Mouse (Mus musculus): ENCODE measurements around the gene Insig2. TPM values are rescaled to one million over a fixed set of nuclear protein-coding genes. Genes with fewer than 3 reads are reported as not detected.

The Insig2 gene
- polyA plus RNA-seq (2015; fragmentation: Nextera tagmentation; extraction: Ambion mirVana), result 43.4 and 49.5 TPM in 2 replicates

DNA sequence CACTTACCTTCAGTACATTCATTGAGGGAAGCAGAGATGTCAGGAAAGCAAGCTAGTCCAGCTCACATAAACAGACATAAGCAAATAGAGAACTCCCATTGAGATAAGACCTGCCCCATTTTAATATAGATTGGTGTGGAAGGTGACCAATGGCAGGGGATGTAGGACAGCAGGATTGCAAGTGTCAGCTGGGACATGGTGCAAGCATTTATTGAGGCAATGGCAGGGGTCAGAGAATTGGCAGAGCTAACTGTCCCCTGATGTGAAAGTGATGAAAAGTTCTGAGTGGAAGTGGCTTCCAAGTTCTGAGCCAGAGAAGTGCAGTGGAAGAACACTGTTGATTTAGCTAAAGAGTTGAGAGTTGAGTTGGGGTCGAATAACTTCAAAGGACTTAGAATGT lies at the start of gene Insig2:
Gene Insig2 (minus strand): TSS at position 105 of the 400 bp plus-strand sequence.
- no peak within 1 kb of the TSS for H3K4me2 ChIP-seq
- H3K27ac ChIP-seq, result no peak within 1 kb of the TSS
- peaks cover 12% of the 10 kb centered on the region for H3K4me1 ChIP-seq (replicated peaks)
- H3K4me3 ChIP-seq, result no peak within 1 kb of the TSS
- ATAC-seq (ENCODE audit: low FRiP score), result no peak
- 94% methylated on average over 1 of the region's 1 CpGs for WGBS
- peaks cover 3% of the 10 kb centered on the region; the same call in 1 of the 2 replicates for H3K36me3 ChIP-seq
- no peak within 1 kb of the TSS for H3K9ac ChIP-seq
- no peaks in the 10 kb centered on the region for H3K27me3 ChIP-seq
- no peaks in the 10 kb centered on the region for H3K9me3 ChIP-seq

DNA sequence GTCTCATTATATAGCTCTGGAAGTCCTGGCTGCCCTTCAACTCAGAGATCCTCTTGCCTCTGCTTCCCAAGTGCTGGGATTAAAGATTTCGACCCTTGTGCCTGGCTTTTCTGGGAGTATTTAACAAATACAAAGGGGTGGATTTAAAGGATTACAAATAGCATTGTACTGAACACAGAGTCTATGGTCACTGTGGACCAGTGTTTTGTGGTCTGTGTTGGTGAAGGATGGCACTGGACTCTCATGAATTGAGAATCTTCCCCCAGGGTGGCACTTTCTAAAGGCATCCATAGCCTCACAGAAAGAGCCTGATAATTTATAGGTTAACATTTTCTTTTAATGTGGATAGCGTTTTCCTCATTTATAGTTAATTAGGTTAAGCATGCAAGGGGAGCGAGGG lies 49.2 kb upstream of the Insig2 start:
- no peak for ATAC-seq (ENCODE audit: low FRiP score)
- Histone ChIP-seq H3K4me1 (replicated peaks) (no peaks in the 10 kb centered on the region), H3K27me3 (no peaks in the 10 kb centered on the region), H3K36me3 (no peaks in the 10 kb centered on the region), H3K27ac (no peak overlapping the region), H3K9me3 (no peaks in the 10 kb centered on the region), H3K4me3 (no peak overlapping the region), H3K9ac (no peak overlapping the region), H3K4me2 (no peak overlapping the region)
- 54% methylated on average over 3 of the region's 3 CpGs for whole genome bisulfite sequencing

DNA sequence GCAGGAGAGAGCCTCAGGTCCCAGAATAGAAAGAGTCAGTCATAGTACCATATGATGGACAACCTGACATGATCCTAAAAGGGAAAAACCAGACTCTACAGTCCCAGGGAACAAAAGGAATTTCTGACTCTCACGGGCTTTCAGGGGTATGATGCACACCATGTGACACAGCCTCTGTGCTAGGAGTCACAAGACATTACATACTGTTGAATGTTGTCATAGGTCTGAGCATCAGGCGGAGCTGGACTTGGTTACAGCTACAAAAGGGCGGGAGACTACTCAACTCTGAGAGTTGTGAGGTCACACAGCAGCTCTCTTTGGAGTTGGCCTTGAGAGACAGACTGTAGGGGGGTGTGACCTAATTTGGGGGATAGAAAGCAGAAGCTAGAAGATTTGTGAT lies 47.6 kb upstream of the Insig2 start:
- H3K4me3 ChIP-seq, result no peak overlapping the region
- H3K9me3 ChIP-seq, result no peaks in the 10 kb centered on the region
- no peak overlapping the region for H3K4me2 ChIP-seq
- H3K27me3 ChIP-seq, result no peaks in the 10 kb centered on the region
- no peak overlapping the region for H3K9ac ChIP-seq
- no peaks in the 10 kb centered on the region for H3K4me1 ChIP-seq (replicated peaks)
- WGBS, result 92% methylated on average over 3 of the region's 3 CpGs
- no peak for ATAC-seq (ENCODE audit: low FRiP score)
- no peaks in the 10 kb centered on the region for H3K36me3 ChIP-seq
- H3K27ac ChIP-seq, result no peak overlapping the region

DNA sequence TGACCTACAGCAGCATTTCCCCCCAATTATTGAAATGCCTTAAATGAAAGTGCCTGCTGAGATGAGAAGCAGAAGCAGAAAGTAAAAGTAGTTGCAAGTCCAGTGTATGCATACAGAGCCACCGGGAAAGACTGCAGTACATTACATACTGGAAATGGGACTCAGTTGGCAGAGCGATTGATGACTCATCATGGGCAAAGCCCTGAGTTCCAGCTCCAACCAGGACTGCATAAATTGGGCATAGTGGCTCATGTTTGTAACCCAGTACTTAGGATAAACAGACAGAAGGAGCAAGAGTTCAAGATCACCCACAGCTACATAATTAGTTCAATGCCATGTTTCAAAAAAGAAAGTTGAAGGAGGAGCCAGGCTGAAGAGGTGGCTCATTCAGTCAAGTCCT lies 45.5 kb upstream of the Insig2 start:
- Histone ChIP-seq H3K9me3 (no peaks in the 10 kb centered on the region), H3K27ac (no peak overlapping the region), H3K9ac (no peak overlapping the region), H3K36me3 (no peaks in the 10 kb centered on the region), H3K4me2 (no peak overlapping the region), H3K27me3 (no peaks in the 10 kb centered on the region), H3K4me1 (replicated peaks) (no peaks in the 10 kb centered on the region), H3K4me3 (no peak overlapping the region)
- 93% methylated on average over 2 of the region's 2 CpGs for WGBS
- ATAC-seq (ENCODE audit: low FRiP score), result no peak

DNA sequence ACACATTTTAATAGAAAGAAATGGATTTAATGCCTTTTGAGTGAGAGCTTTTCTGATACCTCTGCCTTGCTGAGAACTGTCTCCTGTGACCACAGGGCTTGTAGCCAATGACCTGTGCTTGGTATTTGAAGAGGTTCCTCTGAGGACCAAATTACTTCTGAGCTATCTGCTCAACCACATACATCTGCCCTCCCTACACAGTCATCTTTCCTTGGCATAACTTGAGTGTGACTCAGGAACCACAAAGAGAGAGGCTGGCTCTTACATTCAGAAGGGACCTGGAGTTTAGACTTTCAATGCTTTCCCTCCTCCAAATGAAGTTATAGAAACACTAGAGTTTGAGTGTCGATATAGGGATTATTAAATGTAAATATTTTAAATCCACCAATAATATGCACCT lies 45.0 kb upstream of the Insig2 start:
- H3K9ac ChIP-seq, result no peak overlapping the region
- no peak overlapping the region for H3K27ac ChIP-seq
- H3K36me3 ChIP-seq, result no peaks in the 10 kb centered on the region
- no peak overlapping the region for H3K4me3 ChIP-seq
- WGBS, result 98% methylated on average over 1 of the region's 1 CpGs
- H3K4me2 ChIP-seq, result no peak overlapping the region
- H3K4me1 ChIP-seq (replicated peaks), result no peaks in the 10 kb centered on the region
- no peaks in the 10 kb centered on the region for H3K9me3 ChIP-seq
- H3K27me3 ChIP-seq, result no peaks in the 10 kb centered on the region
- ATAC-seq (ENCODE audit: low FRiP score), result no peak

DNA sequence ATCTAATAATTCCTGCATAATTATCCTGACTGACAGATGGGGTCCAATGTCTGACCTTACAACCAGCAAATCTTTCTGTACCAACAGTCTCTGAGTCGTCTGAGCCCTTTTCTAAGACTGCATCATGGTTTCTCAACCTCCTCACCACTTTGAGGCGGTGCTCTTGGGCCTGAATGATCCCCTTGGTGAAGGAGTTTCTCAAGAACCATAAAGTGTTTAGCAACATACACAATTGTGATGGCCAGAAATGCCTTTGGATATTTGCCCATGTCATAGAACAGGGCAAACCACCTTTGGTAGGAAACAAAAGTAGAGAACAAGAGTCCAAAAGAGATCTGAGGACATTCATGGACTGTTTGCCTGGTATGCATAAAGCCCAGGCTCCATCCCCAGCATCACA lies 41.2 kb upstream of the Insig2 start:
- no peak overlapping the region for H3K4me2 ChIP-seq
- H3K27me3 ChIP-seq, result no peaks in the 10 kb centered on the region
- peaks cover 9% of the 10 kb centered on the region for H3K4me1 ChIP-seq (replicated peaks)
- H3K4me3 ChIP-seq, result no peak overlapping the region
- H3K9me3 ChIP-seq, result no peaks in the 10 kb centered on the region
- WGBS, result 77% methylated on average over 2 of the region's 2 CpGs
- no peak overlapping the region for H3K9ac ChIP-seq
- H3K27ac ChIP-seq, result no peak overlapping the region
- H3K36me3 ChIP-seq, result no peaks in the 10 kb centered on the region
- no peak for ATAC-seq (ENCODE audit: low FRiP score)

DNA sequence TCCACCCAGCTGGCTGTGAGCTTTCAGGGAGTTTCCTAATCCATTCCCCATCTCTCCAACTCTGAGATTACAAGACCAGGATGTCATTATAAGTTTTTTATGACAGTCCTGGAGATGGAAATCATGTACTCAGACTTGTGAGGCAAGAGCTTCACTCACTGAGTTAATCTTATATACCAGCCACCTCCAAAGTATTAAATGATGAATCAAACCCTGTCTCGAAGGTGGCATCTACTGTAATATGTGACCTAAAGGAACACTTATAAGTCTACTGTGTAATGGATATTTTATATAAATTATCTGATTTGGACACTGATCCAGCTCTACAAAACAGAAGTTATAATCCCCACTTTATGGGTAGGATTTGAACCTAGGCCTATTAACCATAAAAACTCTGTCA lies 40.3 kb upstream of the Insig2 start:
- Histone ChIP-seq H3K27me3 (no peaks in the 10 kb centered on the region), H3K4me2 (no peak overlapping the region), H3K9me3 (no peaks in the 10 kb centered on the region), H3K27ac (no peak overlapping the region), H3K4me1 (replicated peaks) (peaks cover 9% of the 10 kb centered on the region), H3K36me3 (no peaks in the 10 kb centered on the region), H3K4me3 (no peak overlapping the region), H3K9ac (no peak overlapping the region)
- ATAC-seq (ENCODE audit: low FRiP score), result no peak
- 93% methylated on average over 1 of the region's 1 CpGs for WGBS

DNA sequence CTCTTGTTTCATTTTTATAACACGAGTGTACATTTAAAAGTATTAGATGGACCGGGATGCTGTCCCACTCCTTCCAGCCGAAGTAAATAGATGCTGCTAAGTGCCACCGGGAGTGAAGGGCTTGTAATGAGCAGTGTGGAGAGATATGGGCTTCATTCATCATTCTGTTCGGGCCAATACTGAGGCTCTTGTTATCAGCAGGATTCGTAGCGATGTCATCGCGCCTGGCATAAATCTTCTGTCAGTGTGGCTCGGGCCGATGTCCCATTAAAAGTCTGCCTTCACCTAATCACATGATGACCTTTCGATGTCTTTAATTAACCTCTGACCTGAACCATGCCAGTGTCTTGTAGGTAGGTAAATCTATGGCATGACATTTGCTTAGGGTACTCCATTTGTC lies 39.1 kb upstream of the Insig2 start:
- peak; percentile 52; the same call in 1 of the 2 replicates for ATAC-seq (ENCODE audit: low FRiP score)
- Histone ChIP-seq H3K9ac (no peak overlapping the region), H3K4me2 (no peak overlapping the region), H3K36me3 (no peaks in the 10 kb centered on the region), H3K4me1 (replicated peaks) (peaks cover 12% of the 10 kb centered on the region), H3K4me3 (no peak overlapping the region), H3K27ac (0 out of 2 replicates have a peak overlapping the region, but pooled peaks have one; percentile 23), H3K27me3 (no peaks in the 10 kb centered on the region), H3K9me3 (no peaks in the 10 kb centered on the region)
- 57% methylated on average over 12 of the region's 12 CpGs for WGBS

DNA sequence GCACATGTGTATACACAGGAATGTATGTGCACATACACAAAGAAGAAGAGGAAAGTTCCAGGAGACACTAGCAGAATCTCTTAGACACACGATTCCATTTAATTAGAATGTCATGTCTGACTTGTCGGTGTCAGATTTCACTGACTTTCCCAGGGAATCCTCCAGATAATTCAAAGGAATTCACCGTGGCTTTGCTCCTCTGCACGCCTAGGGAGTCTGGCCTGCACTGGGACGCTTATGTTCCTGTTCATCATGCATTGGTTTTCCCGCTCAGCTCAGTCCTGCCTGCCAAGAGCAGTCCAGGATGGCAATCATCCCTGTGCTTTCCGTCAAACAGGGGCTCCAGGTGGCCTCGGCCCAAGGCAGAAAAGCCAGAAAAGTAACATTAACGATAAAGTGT lies 34.9 kb upstream of the Insig2 start:
- H3K4me1 ChIP-seq (replicated peaks), result peaks cover 12% of the 10 kb centered on the region
- 42% methylated on average over 9 of the region's 9 CpGs for WGBS
- H3K27ac ChIP-seq, result no peak overlapping the region
- no peaks in the 10 kb centered on the region for H3K36me3 ChIP-seq
- no peak overlapping the region for H3K4me2 ChIP-seq
- ATAC-seq (ENCODE audit: low FRiP score), result no peak
- no peak overlapping the region for H3K4me3 ChIP-seq
- no peak overlapping the region for H3K9ac ChIP-seq
- H3K9me3 ChIP-seq, result no peaks in the 10 kb centered on the region
- no peaks in the 10 kb centered on the region for H3K27me3 ChIP-seq

DNA sequence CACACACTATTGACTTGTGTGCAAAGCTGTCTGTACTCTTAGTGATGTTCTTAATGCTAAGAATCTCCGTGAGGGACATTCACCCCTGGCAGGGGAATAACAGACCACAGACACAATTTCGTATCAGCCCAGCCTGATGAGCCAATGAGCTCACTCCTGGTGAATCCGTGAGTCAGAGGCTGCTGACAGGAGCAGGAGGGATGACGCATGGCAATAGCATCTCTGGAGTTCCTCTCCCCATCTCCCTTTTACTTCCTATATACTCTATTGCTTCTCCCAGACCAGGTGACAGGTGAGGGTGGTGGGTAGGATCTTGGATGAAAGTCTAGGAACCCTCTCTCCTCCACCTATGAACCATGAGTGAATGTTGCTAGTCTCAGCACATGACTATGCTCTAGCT lies 28.2 kb upstream of the Insig2 start:
- H3K4me2 ChIP-seq, result no peak overlapping the region
- H3K4me1 ChIP-seq (replicated peaks), result no peaks in the 10 kb centered on the region
- WGBS, result 67% methylated on average over 4 of the region's 4 CpGs
- ATAC-seq (ENCODE audit: low FRiP score), result no peak
- H3K36me3 ChIP-seq, result no peaks in the 10 kb centered on the region
- H3K9me3 ChIP-seq, result no peaks in the 10 kb centered on the region
- H3K4me3 ChIP-seq, result no peak overlapping the region
- no peak overlapping the region for H3K9ac ChIP-seq
- no peak overlapping the region for H3K27ac ChIP-seq
- no peaks in the 10 kb centered on the region for H3K27me3 ChIP-seq

DNA sequence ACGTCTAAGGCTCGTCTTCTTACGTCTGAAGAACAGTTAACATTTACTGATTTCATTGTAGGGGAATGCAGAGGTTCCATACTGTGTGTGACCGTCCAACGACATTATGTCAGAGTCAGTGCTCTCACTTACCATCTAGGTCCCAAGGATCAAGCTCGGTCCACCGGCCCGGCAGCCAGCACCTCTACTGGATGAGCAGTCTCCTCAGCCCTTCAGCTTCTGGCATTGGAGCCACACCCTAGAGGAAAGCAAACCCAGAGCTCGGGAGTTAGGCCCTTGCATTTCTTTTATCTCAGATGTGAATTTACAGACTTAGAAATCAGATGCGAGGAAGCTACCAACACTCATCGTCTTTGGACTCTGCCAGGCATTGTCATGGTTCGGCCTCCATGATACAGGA lies 27.3 kb upstream of the Insig2 start:
- Histone ChIP-seq H3K27ac (no peak overlapping the region), H3K4me2 (no peak overlapping the region), H3K4me1 (replicated peaks) (no peaks in the 10 kb centered on the region), H3K27me3 (no peaks in the 10 kb centered on the region), H3K4me3 (no peak overlapping the region), H3K9me3 (no peaks in the 10 kb centered on the region), H3K36me3 (no peaks in the 10 kb centered on the region), H3K9ac (no peak overlapping the region)
- ATAC-seq (ENCODE audit: low FRiP score), result no peak
- WGBS, result 89% methylated on average over 12 of the region's 12 CpGs

DNA sequence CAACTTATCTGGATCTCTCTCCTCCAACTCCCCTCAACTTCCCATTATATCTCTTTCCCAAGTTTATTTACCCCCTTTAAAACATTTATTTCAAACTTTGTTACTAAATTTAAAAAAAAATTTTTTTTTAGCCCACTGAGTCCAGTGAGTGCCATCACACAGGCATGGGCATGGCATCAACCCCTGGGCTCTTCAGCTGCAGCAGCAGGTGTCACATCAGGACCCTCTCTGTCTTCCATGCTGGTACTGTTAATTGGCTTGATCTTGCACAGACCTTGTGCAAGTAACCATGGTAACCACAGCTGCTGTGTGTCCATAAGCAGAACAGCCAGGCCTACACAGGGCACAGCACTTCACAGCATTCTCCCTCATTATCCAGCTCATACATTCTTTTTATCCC lies 21.4 kb upstream of the Insig2 start:
- no peaks in the 10 kb centered on the region for H3K27me3 ChIP-seq
- no peak overlapping the region for H3K9ac ChIP-seq
- no peaks in the 10 kb centered on the region for H3K4me1 ChIP-seq (replicated peaks)
- no peak overlapping the region for H3K4me2 ChIP-seq
- no peaks in the 10 kb centered on the region for H3K36me3 ChIP-seq
- no peak overlapping the region for H3K27ac ChIP-seq
- peaks cover 6% of the 10 kb centered on the region; the same call in 1 of the 2 replicates for H3K9me3 ChIP-seq
- H3K4me3 ChIP-seq, result no peak overlapping the region
- no peak for ATAC-seq (ENCODE audit: low FRiP score)

DNA sequence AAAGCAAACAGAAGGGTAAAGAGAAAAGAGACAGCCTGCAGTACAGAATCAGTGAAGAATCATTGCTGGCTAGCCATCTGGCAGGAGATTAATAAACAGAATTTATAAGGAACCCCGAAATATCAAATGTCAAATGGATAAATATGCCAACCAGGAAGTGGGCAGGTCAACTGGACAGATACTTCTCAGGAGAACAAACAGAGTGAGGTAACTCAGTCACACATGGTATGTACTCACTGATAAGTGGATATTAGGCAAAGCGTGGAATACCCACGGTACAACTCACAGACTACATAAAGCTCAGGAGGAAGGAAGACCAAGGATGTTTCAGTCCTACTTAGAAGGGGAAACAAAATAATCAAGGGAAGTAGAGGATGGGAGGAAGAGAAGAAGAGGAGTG lies 18.6 kb upstream of the Insig2 start:
- Histone ChIP-seq H3K27me3 (no peaks in the 10 kb centered on the region), H3K4me1 (replicated peaks) (no peaks in the 10 kb centered on the region), H3K36me3 (no peaks in the 10 kb centered on the region), H3K4me2 (no peak overlapping the region), H3K9me3 (peaks cover 6% of the 10 kb centered on the region; the same call in 1 of the 2 replicates), H3K9ac (no peak overlapping the region), H3K27ac (no peak overlapping the region), H3K4me3 (no peak overlapping the region)
- WGBS, result 92% methylated on average over 3 of the region's 3 CpGs
- ATAC-seq (ENCODE audit: low FRiP score), result no peak

DNA sequence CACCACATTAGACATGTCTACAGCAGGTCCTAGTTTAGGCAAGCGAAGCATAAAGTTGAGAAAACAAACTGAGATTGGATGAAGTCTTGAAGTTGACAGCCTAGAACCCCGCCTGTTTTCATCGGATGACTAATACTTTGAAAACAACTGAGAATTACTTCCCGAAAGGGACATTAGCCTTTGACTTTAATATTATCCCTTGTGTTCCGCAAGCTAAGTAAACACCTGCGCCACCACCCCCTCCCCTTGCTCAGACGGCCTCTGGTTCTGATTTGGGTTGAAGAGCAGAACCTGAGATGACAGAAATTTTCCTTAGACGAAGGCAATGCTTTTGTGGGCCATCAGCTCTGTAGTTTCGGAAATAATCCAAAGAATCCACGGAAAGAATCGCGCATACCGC lies 18.2 kb upstream of the Insig2 start:
- WGBS, result 92% methylated on average over 13 of the region's 13 CpGs
- Histone ChIP-seq H3K4me1 (replicated peaks) (no peaks in the 10 kb centered on the region), H3K27me3 (no peaks in the 10 kb centered on the region), H3K4me3 (no peak overlapping the region), H3K4me2 (no peak overlapping the region), H3K36me3 (no peaks in the 10 kb centered on the region), H3K9ac (no peak overlapping the region), H3K27ac (no peak overlapping the region), H3K9me3 (peaks cover 6% of the 10 kb centered on the region; the same call in 1 of the 2 replicates)
- no peak for ATAC-seq (ENCODE audit: low FRiP score)
